Mouse (Mus musculus): ENCODE data around the gene Magix.

Gene Magix

GRCm38 (mm10) chrX:7632560-7632959 is 48.5 kb downstream of the Magix start:
- ATAC-seq (ENCODE audit: low TSS enrichment), result no peak

Measured in frontal cortex, adult (tissue).